Mouse (Mus musculus): ENCODE results near the gene Trim63. TPM values are rescaled to one million over a fixed set of nuclear protein-coding genes. Genes with fewer than 3 reads are reported as not detected.

Gene Trim63
- polyA plus RNA-seq, 1 experiment = 0.19 TPM

- TF ChIP-seq FOSL1 (IDR thresholded peaks at IDR 0.05; ENCODE audit: insufficient read depth, low read length, poor library complexity, severe bottlenecking) = no peak
- no peak for TF ChIP-seq MYOD1 (IDR thresholded peaks at IDR 0.05; ENCODE audit: control insufficient read depth, insufficient read length, low read depth)
- TF ChIP-seq USF1 (IDR thresholded peaks at IDR 0.05; ENCODE audit: low read depth) = no peak
- TF ChIP-seq CEBPB (IDR thresholded peaks at IDR 0.05; ENCODE audit: low read depth) = no peak
- TF ChIP-seq MYOG (IDR thresholded peaks at IDR 0.05; ENCODE audit: control insufficient read depth, extremely low read depth, insufficient read length) = no peak
- no peak for TF ChIP-seq CTCF (IDR thresholded peaks at IDR 0.05; ENCODE audit: control insufficient read depth, insufficient read depth, insufficient read length)
- TF ChIP-seq MAX (IDR thresholded peaks at IDR 0.05) = no peak
- Histone ChIP-seq H3K79me2 (ENCODE audit: control insufficient read depth, insufficient read depth) (no peaks in the 10 kb centered on the region), H3K27me3 (ENCODE audit: control insufficient read depth, insufficient read depth, insufficient read length) (peaks cover 19% of the 10 kb centered on the region), H3K79me3 (ENCODE audit: low read depth) (no peaks in the 10 kb centered on the region), H3ac (ENCODE audit: control insufficient read depth, insufficient read length, low read depth) (no peak overlapping the region), H3K4me3 (ENCODE audit: insufficient read depth, poor library complexity, severe bottlenecking) (no peak overlapping the region), H3K36me3 (ENCODE audit: control insufficient read depth, insufficient read depth) (no peaks in the 10 kb centered on the region)
Observed at GRCm38 (mm10) chr4:134352261-134352707, 37.4 kb downstream of the Trim63 start.

GRCm38 (mm10) chr4:134352929-134353328, 38.0 kb downstream of the Trim63 start:
- H3K4me3 ChIP-seq (ENCODE audit: insufficient read depth, poor library complexity, severe bottlenecking) = no peak overlapping the region
- no peaks in the 10 kb centered on the region for H3K36me3 ChIP-seq (ENCODE audit: control insufficient read depth, insufficient read depth)
- no peaks in the 10 kb centered on the region for H3K79me3 ChIP-seq (ENCODE audit: low read depth)
- no peak for TF ChIP-seq CEBPB (IDR thresholded peaks at IDR 0.05; ENCODE audit: low read depth)
- no peak for TF ChIP-seq MYOG (IDR thresholded peaks at IDR 0.05; ENCODE audit: control insufficient read depth, extremely low read depth, insufficient read length)
- no peak for TF ChIP-seq MAX (IDR thresholded peaks at IDR 0.05)
- TF ChIP-seq CTCF (IDR thresholded peaks at IDR 0.05; ENCODE audit: control insufficient read depth, insufficient read depth, insufficient read length) = no peak
- no peak for TF ChIP-seq FOSL1 (IDR thresholded peaks at IDR 0.05; ENCODE audit: insufficient read depth, low read length, poor library complexity, severe bottlenecking)
- no peak for TF ChIP-seq MYOD1 (IDR thresholded peaks at IDR 0.05; ENCODE audit: control insufficient read depth, insufficient read length, low read depth)
- TF ChIP-seq USF1 (IDR thresholded peaks at IDR 0.05; ENCODE audit: low read depth) = no peak
- peaks cover 13% of the 10 kb centered on the region for H3K27me3 ChIP-seq (ENCODE audit: control insufficient read depth, insufficient read depth, insufficient read length)
- H3K79me2 ChIP-seq (ENCODE audit: control insufficient read depth, insufficient read depth) = no peaks in the 10 kb centered on the region
- no peak overlapping the region for H3ac ChIP-seq (ENCODE audit: control insufficient read depth, insufficient read length, low read depth)

GRCm38 (mm10) chr4:134353527-134354409, 38.8 kb downstream of the Trim63 start:
- no peaks in the 10 kb centered on the region for H3K79me3 ChIP-seq (ENCODE audit: low read depth)
- TF ChIP-seq USF1 (IDR thresholded peaks at IDR 0.05; ENCODE audit: low read depth) (no peak), MYOD1 (IDR thresholded peaks at IDR 0.05; ENCODE audit: control insufficient read depth, insufficient read length, low read depth) (no peak), FOSL1 (IDR thresholded peaks at IDR 0.05; ENCODE audit: insufficient read depth, low read length, poor library complexity, severe bottlenecking) (no peak), MAX (IDR thresholded peaks at IDR 0.05) (no peak), MYOG (IDR thresholded peaks at IDR 0.05; ENCODE audit: control insufficient read depth, extremely low read depth, insufficient read length) (no peak), CTCF (IDR thresholded peaks at IDR 0.05; ENCODE audit: control insufficient read depth, insufficient read depth, insufficient read length) (no peak), CEBPB (IDR thresholded peaks at IDR 0.05; ENCODE audit: low read depth) (no peak)
- H3K4me3 ChIP-seq (ENCODE audit: insufficient read depth, poor library complexity, severe bottlenecking) = no peak overlapping the region
- H3K36me3 ChIP-seq (ENCODE audit: control insufficient read depth, insufficient read depth) = no peaks in the 10 kb centered on the region
- H3K27me3 ChIP-seq (ENCODE audit: control insufficient read depth, insufficient read depth, insufficient read length) = peaks cover 5% of the 10 kb centered on the region
- no peaks in the 10 kb centered on the region for H3K79me2 ChIP-seq (ENCODE audit: control insufficient read depth, insufficient read depth)
- no peak overlapping the region for H3ac ChIP-seq (ENCODE audit: control insufficient read depth, insufficient read length, low read depth)

- no peaks in the 10 kb centered on the region for H3K27me3 ChIP-seq (ENCODE audit: control insufficient read depth, insufficient read depth, insufficient read length)
- no peaks in the 10 kb centered on the region for H3K79me2 ChIP-seq (ENCODE audit: control insufficient read depth, insufficient read depth)
- no peak overlapping the region for H3ac ChIP-seq (ENCODE audit: control insufficient read depth, insufficient read length, low read depth)
- no peak for TF ChIP-seq MAX (IDR thresholded peaks at IDR 0.05)
- no peak for TF ChIP-seq MYOG (IDR thresholded peaks at IDR 0.05; ENCODE audit: control insufficient read depth, extremely low read depth, insufficient read length)
- TF ChIP-seq USF1 (IDR thresholded peaks at IDR 0.05; ENCODE audit: low read depth) = no peak
- no peak for TF ChIP-seq CTCF (IDR thresholded peaks at IDR 0.05; ENCODE audit: control insufficient read depth, insufficient read depth, insufficient read length)
- no peak for TF ChIP-seq CEBPB (IDR thresholded peaks at IDR 0.05; ENCODE audit: low read depth)
- peak; percentile 10 for TF ChIP-seq MYOD1 (IDR thresholded peaks at IDR 0.05; ENCODE audit: control insufficient read depth, insufficient read length, low read depth)
- H3K4me3 ChIP-seq (ENCODE audit: insufficient read depth, poor library complexity, severe bottlenecking) = no peak overlapping the region
- no peaks in the 10 kb centered on the region for H3K36me3 ChIP-seq (ENCODE audit: control insufficient read depth, insufficient read depth)
- H3K79me3 ChIP-seq (ENCODE audit: low read depth) = no peaks in the 10 kb centered on the region
Observed at GRCm38 (mm10) chr4:134355841-134356452, 41.0 kb downstream of the Trim63 start.

DNA sequence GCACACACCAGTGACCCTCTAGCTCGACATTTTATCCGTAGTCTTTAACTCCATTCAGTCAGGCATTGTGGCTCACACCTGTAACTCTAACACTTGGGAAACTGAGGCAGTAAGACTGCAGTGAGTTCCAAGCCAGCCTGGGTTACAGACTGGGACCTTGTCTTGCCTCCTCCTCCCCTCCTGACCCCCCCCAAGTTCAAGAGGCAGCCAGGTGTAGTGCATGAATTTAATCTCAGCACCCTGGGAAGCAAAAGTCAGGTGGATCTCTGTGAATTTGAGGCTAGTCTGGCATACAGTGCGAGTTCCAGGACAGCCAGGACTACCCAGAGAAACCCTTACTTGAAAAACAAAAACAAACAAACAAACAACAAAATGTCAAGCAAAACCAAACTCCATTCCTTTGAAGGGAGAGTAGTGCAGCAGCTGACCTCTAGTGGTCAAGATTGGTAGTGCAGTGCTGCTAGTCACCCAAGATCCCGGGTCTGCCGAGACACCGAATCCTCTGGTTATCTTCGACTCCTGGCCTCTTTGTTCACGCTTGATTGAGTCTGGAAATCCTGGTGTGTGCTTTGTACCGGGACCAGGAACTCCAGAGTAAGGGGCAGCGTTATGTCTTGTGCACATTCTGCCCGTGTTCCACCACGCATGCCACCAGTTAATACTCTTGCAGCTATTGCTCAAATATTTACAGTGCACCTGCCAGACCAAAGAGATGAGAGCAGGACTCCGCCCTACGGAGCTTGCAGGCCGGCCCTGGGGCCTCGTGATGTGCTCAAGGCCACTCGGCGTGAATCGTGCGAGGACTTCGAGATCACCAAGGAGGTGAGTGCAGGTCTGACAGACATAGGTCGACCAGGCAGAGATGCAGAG, 41.9 kb downstream of the Trim63 start:
- TF ChIP-seq MYOG (IDR thresholded peaks at IDR 0.05; ENCODE audit: control insufficient read depth, extremely low read depth, insufficient read length) = no peak
- TF ChIP-seq MYOD1 (IDR thresholded peaks at IDR 0.05; ENCODE audit: control insufficient read depth, insufficient read length, low read depth) = no peak
- TF ChIP-seq CTCF (IDR thresholded peaks at IDR 0.05; ENCODE audit: control insufficient read depth, insufficient read depth, insufficient read length) = no peak
- no peak for TF ChIP-seq CEBPB (IDR thresholded peaks at IDR 0.05; ENCODE audit: low read depth)
- TF ChIP-seq USF1 (IDR thresholded peaks at IDR 0.05; ENCODE audit: low read depth) = no peak
- TF ChIP-seq FOSL1 (IDR thresholded peaks at IDR 0.05; ENCODE audit: insufficient read depth, low read length, poor library complexity, severe bottlenecking) = no peak
- no peak for TF ChIP-seq MAX (IDR thresholded peaks at IDR 0.05)
- Histone ChIP-seq H3K27me3 (ENCODE audit: control insufficient read depth, insufficient read depth, insufficient read length) (peaks cover 5% of the 10 kb centered on the region), H3K36me3 (ENCODE audit: control insufficient read depth, insufficient read depth) (no peaks in the 10 kb centered on the region), H3K4me3 (ENCODE audit: insufficient read depth, poor library complexity, severe bottlenecking) (no peak overlapping the region), H3ac (ENCODE audit: control insufficient read depth, insufficient read length, low read depth) (no peak overlapping the region), H3K79me3 (ENCODE audit: low read depth) (no peaks in the 10 kb centered on the region), H3K79me2 (ENCODE audit: control insufficient read depth, insufficient read depth) (no peaks in the 10 kb centered on the region)
